Mouse (Mus musculus): ENCODE data around the gene Mcoln3.

DNA sequence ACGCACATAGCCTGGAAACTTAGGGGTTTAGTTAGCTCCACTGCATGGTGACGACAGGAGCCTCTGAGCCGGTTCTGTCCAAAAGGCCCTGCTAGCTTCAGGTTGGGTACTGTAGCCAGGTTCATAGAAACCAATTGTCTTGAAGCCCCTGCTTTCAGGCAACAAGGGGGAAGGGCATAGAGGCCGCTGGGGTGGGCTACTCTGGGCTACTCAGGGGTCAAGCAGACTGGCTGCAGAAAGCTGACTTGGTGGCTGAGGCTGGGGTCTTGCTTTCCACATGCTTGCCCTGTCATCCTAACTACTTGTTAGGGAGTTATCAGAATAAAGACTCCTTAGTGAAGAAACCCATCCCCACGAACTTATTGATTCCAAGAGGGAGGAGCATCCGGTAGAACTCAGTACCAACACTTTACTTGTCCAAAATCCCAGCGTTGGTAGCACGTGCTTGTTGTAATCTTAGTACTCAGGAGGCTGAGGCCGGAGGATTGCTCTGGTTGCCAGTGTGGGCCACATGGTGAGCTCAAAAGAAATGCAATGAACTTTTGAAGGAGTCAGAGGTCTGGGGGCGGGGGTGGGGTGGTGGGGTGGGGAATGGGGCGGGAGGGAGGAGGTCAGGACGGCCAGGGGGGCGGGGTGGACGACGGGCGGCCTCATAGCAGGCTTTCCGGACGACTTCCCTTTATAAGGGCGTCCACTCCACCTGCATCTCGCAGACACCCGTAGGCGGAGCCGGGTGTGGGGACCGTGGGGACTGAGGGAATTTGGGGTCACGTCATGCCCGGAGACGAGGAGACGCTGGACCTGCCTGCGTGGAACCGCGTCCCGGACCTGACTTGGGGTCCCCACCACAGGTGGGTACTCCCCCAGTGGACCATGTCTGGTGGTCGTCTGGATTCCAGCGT lies 32.2 kb downstream of the Mcoln3 start, which contains the start of gene Mcoln2:
- no peak for TF ChIP-seq SRF (IDR thresholded peaks at IDR 0.05; ENCODE audit: control insufficient read depth, insufficient read length, low read depth)
- no peak for TF ChIP-seq TCF12 (IDR thresholded peaks at IDR 0.05; ENCODE audit: insufficient read depth, poor library complexity, severe bottlenecking)
- TF ChIP-seq MAX (IDR thresholded peaks at IDR 0.05; ENCODE audit: low read depth) = no peak
